Mouse (Mus musculus): ENCODE measurements around the gene C730034F03Rik.

DNA sequence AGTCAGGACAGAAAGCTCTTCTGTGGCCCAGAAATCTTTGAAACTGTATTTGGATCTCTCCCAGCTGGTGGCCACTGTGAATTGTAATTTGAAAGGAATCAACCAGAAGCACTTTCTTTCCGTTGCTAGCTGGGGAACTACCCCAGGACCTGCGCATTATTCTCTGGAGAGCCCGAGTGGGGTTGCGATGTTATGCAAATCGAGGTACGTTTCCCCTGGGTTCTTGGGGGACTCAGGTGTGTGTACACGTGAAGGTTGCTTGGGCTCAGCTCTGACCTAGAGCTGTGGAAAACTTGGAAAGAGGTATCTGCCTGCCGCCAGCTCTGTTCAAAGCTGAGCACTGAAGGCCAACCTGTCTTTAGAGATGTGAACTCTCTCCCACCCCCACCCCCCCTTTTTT lies 48.4 kb downstream of the C730034F03Rik start:
- TF ChIP-seq CTCF (IDR thresholded peaks at IDR 0.05; ENCODE audit: control insufficient read depth, insufficient read depth, insufficient replicate concordance, low read depth, low read length) (no peak), POLR2A (IDR thresholded peaks at IDR 0.05; ENCODE audit: control insufficient read depth, low read depth, low read length) (no peak)

Measured in testis, adult 2 months (tissue).